Mouse (Mus musculus) heart, adult 2 months (tissue): ENCODE results near the gene Trio.

Experiments used
- CTCF ChIP-seq: fragments of 200-600 bp; IDR thresholded peaks from 2 replicates; pipeline ENCODE4 v1.8.1; 2022; ENCODE audit warnings: antibody characterized with exemption, mild to moderate bottlenecking, moderate library complexity
- EP300 ChIP-seq: fragments of 200-500 bp; IDR thresholded peaks from 2 replicates; pipeline ENCODE4 v1.6.1; 2011; ENCODE audit warnings: low read depth, low read length, control low read depth; ENCODE audit not compliant: insufficient read depth
- POLR2A ChIP-seq: fragments of 200-500 bp; IDR thresholded peaks from 2 replicates; pipeline ENCODE4 v1.6.1; 2011; ENCODE audit warnings: mild to moderate bottlenecking, low read depth, low read length, control low read depth; ENCODE audit not compliant: insufficient read depth

DNA sequence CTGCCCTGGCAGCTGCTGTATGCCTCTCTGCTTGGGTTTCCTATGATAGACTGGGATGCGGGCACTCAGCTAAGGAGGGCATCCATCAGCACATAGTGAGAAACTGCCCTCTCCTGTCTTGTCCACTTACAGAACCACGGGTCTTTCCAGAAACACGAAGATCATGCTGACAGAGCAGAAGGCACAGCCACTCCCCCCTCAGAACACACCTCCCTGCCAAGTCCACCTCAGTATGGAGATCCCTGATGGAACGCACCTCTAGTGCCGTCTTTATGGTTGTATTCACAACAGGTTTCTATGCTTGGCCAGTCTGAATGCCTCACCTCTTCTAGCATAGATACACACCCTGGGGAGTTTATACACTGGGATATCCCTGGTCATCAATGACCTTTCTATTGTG is 135.0 kb downstream of the Trio start:
- TF ChIP-seq CTCF, result no peak
- no peak for TF ChIP-seq POLR2A
- no peak for TF ChIP-seq EP300
